Mouse (Mus musculus) gonadal fat pad, adult 2 months (tissue): ENCODE measurements around the gene Itgad. TPM values are rescaled to one million over a fixed set of nuclear protein-coding genes. Genes with fewer than 3 reads are reported as not detected.

Experiments
- DNase-seq: peaks from one replicate; pipeline ENCODE4 v3.0.0-alpha.2; 2012; ENCODE audit warnings: low read depth
- polyA plus RNA-seq: library from polyadenylated mRNA; depleted of rRNA; stranded (reverse); fragments of >200 nt; gene quantifications from 2 replicates; pipeline ENCODE4 v1.2.3, GENCODE M21; 2012

Itgad gene
- polyA plus RNA-seq, 1 experiment, result 0.41 TPM

GRCm38 (mm10) chr7:128180126-128180525 is 25.9 kb downstream of the Itgad start:
- no peak for DNase-seq

DNA sequence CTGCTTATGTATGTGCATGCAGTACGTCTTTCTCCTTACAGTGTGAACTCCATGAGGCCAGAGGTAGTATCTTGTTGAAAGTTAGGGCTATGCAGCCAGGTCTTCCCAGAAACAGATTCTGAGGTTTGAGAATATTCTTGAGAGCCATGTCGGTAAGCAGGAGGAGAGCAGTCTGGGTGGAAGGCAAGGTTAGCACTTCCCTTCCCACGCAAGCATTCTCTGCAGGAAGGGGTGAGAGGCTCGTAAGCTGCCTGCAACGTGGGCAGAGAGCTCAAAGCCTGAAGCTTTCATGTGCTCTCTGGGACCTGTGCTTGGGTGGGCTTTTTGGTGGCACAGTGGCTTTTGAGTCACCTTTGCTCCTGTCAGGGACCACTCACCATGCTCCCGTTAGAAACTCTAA is 26.4 kb downstream of the Itgad start:
- DNase-seq, result no peak

GRCm38 (mm10) chr7:128181691-128182090 is 27.5 kb downstream of the Itgad start:
- no peak for DNase-seq

- no peak for DNase-seq
Measured at GRCm38 (mm10) chr7:128201607-128202006, 47.4 kb downstream of the Itgad start.

DNA sequence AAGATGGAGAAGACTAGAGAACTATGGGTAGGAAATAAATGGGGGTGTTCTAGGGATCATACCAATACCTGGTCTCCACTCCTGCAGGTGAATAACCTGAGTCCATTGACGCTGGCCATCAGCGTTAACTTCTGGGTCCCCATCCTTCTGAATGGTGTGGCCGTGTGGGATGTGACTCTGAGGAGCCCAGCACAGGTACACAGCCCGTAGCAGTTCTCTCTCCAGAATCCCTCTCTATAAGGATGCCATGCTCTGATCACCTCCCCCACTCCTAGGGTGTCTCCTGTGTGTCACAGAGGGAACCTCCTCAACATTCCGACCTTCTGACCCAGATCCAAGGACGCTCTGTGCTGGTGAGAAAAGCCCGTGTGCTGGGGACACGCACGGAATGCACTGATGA is 48.9 kb downstream of the Itgad start:
- DNase-seq, result no peak

GRCm38 (mm10) chr7:128204179-128204578 is 50.0 kb downstream of the Itgad start:
- DNase-seq, result no peak

DNA sequence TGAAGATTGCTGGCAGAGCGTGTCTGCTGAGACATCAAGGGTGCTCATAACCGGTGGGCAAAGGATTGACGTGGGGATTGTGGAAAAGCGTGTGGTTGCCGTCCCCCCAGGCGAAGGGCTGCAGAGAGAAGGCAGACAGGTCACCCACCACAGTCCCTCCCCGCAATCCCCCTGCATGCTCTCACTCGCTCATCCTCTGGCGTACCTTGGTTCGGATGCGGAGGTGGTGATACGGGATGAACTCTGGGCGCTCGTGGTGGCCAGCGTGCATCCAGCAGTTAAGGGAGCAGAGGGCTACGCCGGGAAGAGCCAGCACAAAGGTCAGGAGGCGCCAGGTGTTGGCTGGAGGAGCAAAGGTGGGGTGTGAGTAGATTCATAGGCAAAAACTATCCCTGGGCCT is 51.5 kb downstream of the Itgad start:
- no peak for DNase-seq

DNA sequence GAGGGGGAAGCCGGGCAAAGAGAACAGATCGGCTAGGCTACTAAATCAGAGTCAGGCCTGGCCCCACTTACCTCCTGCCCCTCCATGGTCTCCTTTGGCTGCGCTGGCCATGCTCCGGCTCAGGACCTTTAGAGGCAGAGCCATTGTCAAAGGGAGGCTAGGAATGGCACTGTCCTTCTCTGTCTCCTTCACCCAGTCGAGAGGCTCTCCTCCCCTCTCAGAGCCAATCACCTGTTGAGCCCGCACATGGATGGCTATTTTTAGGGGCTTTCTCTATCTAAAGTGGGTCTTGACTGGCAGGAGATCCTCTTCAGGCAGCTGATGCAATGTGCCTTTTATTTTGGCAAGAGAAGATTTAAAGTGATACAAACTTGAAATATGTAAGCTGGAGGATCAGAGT is 52.0 kb downstream of the Itgad start, which contains the start of gene Cox6a2:
Cox6a2 (minus strand) TSS at position 236 of the 400 bp plus-strand sequence.
- no peak for DNase-seq

DNA sequence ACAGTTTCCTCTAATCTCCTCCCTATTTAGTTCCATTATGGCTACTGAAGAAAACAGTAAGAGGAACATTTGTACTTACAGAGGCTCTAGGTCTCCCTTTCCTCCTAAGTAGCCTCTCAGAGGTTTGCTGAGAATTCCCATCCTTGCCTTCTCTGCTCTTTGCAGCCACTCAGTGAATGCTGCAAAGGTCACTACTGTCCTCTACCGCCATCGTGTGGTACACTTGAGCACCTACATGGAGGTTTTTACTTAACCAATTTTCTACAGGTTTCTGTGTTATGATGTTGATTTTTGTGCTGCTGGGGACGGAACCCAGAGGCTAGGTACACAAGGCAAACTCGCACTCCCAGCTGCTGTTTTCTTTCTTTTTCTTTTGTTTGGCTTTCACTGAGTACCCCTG is 54.0 kb downstream of the Itgad start:
- DNase-seq, result no peak

DNA sequence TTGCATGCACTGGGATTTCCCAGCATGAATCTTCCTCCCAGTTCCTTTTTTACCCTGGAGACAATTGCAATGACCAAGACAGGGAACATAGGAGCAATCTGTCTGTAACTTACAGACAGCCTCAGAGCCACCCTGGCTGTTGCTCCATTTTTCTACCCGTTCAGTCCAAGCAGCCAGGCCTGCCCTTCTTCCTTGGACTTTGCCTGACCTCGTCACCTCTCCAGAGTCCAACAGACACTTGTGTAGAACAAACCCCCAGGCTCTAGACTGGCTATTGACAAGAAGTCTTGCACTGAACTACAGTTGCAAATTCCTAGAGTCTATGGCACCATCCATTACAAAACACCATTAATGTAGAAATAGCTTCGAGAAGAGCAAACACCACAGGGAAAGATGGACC is 55.6 kb downstream of the Itgad start:
- peak; percentile 44 for DNase-seq

GRCm38 (mm10) chr7:128219952-128220351 is 65.8 kb downstream of the Itgad start:
- no peak for DNase-seq

DNA sequence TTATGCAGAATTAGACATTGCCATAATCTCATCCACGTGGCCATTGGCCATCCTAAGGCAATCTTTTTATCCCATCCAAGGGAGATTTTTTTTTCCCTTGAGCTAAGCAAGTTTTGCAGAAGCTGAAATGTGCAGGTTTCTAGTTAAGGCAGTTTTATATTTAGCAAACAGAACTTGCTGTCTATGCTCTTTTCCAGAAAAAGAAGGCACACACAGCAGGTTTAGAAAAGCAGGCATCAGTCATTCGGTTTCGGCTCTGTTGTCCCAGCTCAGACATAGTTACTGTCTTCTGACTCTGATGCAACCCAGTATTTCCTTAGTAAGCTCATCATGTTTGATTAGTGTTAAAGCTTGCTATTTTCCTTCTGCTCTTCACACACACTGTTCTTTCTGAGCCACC is 66.8 kb downstream of the Itgad start:
- no peak for DNase-seq

DNA sequence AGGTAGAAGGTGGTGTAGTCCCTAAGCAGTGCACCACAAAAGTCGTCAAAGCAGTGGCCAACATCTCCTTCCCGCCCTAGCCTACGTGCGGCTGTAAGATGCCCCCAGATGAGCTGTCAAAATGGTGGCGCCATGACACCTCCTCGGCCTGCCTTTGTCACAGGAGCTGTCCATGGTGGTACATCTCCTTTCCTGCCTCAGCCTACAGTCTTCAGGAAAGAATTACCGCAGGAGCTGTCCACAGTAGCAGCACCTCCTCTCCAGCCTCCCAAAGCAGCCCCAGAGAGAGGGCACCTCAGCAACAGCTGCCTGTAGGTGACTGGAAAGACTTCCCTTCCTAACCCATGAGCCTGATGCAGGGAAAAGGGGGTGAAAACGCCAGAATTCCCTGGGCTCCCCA is 77.6 kb downstream of the Itgad start:
- DNase-seq, result no peak

- DNase-seq, result no peak
Measured at GRCm38 (mm10) chr7:128234796-128235195, 80.6 kb downstream of the Itgad start.

DNA sequence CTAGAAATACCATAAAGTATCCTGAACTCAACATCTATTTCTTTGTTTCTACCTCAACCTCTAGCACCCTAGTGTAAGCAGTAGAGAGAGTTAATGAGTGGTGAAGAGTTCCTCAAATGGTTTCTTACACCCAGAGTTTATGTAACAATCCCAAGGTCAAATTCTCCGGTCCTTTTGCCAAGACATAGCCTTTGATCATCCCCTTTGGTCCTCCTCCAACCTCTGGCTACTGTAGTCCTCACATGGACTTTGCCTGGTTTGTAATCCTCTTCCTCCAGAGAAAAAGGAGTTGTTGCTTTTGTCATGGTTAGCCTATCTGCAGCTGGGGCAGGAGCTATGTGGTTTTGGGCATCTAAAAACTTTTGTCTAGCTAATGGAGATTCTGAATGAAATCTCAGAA is 81.3 kb downstream of the Itgad start:
- DNase-seq, result no peak

GRCm38 (mm10) chr7:128236426-128236825 is 82.2 kb downstream of the Itgad start:
- no peak for DNase-seq

DNA sequence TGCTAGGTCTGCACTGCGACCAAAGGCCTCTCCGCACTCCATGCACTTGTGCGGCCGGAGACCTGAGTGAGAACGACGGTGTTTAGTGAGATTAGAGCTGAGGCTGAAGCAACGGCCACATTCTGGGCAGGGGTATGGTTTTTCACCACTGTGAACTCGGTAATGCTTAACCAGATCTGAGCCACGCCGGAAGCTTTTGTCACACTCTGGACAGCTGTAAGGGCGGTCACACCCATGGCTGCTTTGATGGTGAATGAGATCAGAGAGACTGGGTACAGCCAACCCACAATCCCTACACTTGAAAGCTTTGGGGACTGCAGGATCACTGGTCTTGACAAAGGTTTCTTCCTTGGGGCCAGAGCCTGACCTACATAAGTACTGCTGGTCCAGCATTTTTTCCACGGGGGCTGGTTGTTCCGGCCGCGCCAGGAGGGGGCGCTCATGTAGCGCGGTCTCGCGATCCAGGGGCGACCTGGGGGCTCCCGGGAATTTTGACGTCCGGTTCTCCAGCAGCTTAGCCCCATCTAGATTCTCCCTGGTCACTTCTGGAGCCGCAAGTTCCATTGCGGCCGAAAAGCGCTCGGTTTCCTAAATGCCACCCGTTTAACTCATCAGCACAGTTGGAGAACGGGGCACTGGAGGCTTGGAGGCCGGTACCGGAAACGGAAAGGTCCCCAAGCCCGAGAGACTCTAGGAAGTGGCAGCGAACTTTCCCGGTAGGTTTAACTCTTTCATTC is 82.8 kb downstream of the Itgad start, which contains the start of gene Armc5:
Armc5 (plus strand) TSS at position 487 of the 737 bp plus-strand sequence.
- no peak for DNase-seq

DNA sequence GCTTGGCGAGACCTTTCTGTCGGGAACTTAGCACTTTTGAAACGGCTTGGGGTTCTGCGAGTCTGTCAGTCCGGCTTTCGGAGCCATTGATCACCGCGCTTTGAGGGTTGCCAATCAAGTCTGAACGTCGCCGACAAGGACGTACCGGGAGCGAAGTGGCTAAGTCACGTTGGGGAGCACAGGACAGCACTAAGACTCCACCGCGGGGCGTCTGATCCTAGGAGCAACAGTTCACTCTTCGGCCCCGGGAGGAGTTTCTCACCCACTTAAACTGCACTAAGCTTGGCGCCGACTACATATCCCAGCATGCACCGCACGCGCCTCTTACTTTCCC is 83.4 kb downstream of the Itgad start:
- no peak for DNase-seq

GRCm38 (mm10) chr7:128237927-128238778 is 84.0 kb downstream of the Itgad start, which contains the start of gene 9130023H24Rik:
Gene 9130023H24Rik (minus strand): TSS chr7:128238031.
- DNase-seq, result peak; percentile 79

DNA sequence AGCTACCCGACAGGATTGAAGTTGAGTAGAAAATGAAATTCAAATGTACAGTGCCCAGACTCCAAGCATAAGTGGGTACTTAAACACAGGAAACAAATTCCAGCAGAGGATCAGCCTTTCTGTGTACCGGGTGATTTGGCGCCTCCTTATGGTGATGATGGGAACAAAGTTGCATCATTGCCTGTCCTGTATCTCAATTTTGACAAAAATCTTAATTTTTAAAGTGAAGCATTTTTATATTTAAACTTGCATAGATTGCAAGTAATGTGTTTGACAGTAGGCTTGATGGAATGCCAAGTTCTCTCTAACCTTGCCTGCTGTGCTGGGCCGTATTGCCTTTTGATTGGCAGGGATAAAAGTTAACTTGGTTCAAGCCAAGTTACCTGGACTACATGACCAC is 84.8 kb downstream of the Itgad start:
- DNase-seq, result no peak

DNA sequence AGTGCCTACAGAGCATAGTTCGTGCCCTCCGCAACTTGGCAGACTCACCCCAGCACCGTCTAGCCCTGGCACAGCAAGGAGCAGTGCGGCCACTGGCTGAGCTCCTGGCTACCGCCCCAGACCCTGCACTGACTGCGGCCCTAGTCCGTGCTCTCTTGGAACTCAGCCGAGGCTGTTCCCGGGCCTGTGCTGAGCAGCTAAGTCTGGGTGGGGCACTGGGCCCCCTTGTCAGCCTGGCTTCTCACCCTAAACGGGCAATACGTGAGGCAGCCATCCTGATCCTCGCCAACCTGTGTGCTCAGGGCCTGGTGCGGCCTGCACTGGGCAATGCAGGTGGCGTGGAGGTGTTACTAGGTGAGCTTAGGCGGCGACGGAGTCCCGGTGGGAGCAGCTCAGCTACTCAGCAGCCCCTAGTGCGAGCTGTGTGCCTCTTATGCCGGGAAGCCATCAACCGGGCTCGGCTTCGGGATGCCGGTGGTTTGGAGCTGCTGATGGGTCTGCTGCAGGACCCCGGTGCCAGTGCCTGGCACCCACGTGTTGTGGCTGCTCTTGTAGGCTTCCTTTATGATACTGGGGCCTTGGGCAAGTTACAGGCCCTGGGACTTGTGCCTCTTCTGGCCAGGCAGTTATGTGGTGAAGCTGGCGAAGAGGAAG is 86.1 kb downstream of the Itgad start:
- no peak for DNase-seq

DNA sequence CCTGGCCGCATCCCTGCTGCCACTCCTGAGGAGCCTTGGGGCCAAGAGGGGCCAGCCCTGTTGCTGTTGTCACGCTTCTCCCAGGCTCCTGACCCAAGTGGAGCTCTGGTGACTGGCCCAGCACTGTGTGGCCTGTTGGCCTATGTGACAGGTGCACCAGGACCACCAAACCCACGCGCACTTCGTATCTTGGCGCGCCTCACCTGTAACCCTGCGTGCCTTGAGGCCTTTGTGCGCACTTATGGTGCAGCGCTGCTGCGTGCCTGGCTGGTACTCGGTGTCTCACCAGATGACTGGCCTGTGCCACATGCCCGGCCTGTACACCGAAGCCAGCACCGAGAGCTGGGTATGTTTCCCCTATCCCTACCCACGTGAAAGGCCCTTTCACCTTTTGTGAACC is 88.2 kb downstream of the Itgad start:
- no peak for DNase-seq

DNA sequence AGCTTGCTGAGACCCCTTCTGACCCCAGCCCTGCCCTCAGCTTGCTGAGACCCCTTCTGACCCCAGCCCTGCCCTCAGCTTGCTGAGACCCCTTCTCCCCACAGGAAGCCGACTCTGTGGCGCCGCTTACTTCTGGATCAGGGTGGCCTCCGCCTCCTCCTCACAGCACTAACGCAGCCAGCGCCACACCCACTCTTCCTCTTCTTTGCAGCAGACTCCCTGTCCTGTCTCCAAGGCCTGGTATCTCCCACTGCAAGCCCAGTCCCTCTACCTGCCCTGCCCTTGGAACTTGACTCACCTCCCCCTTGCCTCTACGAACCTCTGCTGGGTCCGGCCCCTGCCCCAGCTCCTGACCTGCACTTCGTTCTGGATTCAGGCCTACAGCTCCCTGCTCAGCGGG is 89.7 kb downstream of the Itgad start:
- DNase-seq, result no peak
